Mouse (Mus musculus): ENCODE measurements around the gene Mrpl41. TPM values are rescaled to one million over a fixed set of nuclear protein-coding genes. Genes with fewer than 3 reads are reported as not detected.

The Mrpl41 gene
- polyA plus RNA-seq, 1 experiment = 150 TPM

Other genes starting within 250 kb of the Mrpl41 start
- gene Cacna1b, start 211.9 kb downstream of the Mrpl41 start, polyA plus RNA-seq (2012; ENCODE audit: insufficient read depth, insufficient read length, missing spikeins) = not detected in 2 replicates
- gene Ehmt1, start 55.5 kb downstream of the Mrpl41 start, polyA plus RNA-seq (2012; ENCODE audit: insufficient read depth, insufficient read length, missing spikeins) = 12.2 and 15.2 TPM in 2 replicates
- gene Arrdc1, start 39.8 kb downstream of the Mrpl41 start, polyA plus RNA-seq (2012; ENCODE audit: insufficient read depth, insufficient read length, missing spikeins) = 3.1 and 5.2 TPM in 2 replicates
- 7.2 and 10.3 TPM in 2 replicates for gene Zmynd19, start 25.3 kb downstream of the Mrpl41 start, polyA plus RNA-seq (2012; ENCODE audit: insufficient read depth, insufficient read length, missing spikeins)
- gene Dph7, start 12.7 kb downstream of the Mrpl41 start, polyA plus RNA-seq (2012; ENCODE audit: insufficient read depth, insufficient read length, missing spikeins) = 4.9 and 6.0 TPM in 2 replicates
- gene Pnpla7, start 935 bp upstream of the Mrpl41 start, polyA plus RNA-seq (2012; ENCODE audit: insufficient read depth, insufficient read length, missing spikeins) = 7.8 and 12.2 TPM in 2 replicates
- gene Nsmf, start 79.3 kb upstream of the Mrpl41 start, polyA plus RNA-seq (2012; ENCODE audit: insufficient read depth, insufficient read length, missing spikeins) = 10.6 and 15.1 TPM in 2 replicates
- gene Entpd8, start 105.2 kb upstream of the Mrpl41 start, polyA plus RNA-seq (2012; ENCODE audit: insufficient read depth, insufficient read length, missing spikeins) = not detected in 2 replicates
- gene Noxa1, start 120.1 kb upstream of the Mrpl41 start, polyA plus RNA-seq (2012; ENCODE audit: insufficient read depth, insufficient read length, missing spikeins) = not detected in 2 replicates
- gene Nrarp, start 205.7 kb upstream of the Mrpl41 start, polyA plus RNA-seq (2012; ENCODE audit: insufficient read depth, insufficient read length, missing spikeins) = 6.4 and 7.1 TPM in 2 replicates
- 1.8 and 6.0 TPM in 2 replicates for gene Tor4a, start 221.8 kb upstream of the Mrpl41 start, polyA plus RNA-seq (2012; ENCODE audit: insufficient read depth, insufficient read length, missing spikeins)
- gene Nelfb, start 236.4 kb upstream of the Mrpl41 start, polyA plus RNA-seq (2012; ENCODE audit: insufficient read depth, insufficient read length, missing spikeins) = 15.4 and 19.0 TPM in 2 replicates
- gene Stpg3, start 239.5 kb upstream of the Mrpl41 start, polyA plus RNA-seq (2012; ENCODE audit: insufficient read depth, insufficient read length, missing spikeins) = not detected in 2 replicates
- gene Fam166a, start 243.6 kb upstream of the Mrpl41 start, polyA plus RNA-seq (2012; ENCODE audit: insufficient read depth, insufficient read length, missing spikeins) = not detected in 2 replicates
- 193 and 284 TPM in 2 replicates for gene Tubb4b, start 249.6 kb upstream of the Mrpl41 start, polyA plus RNA-seq (2012; ENCODE audit: insufficient read depth, insufficient read length, missing spikeins)